Mouse (Mus musculus) CH12.LX (cell line): ENCODE results near the gene Vwde. TPM values are rescaled to one million over a fixed set of nuclear protein-coding genes. Genes with fewer than 3 reads are reported as not detected.

ENCODE experiments used
- DNase-seq: peaks from one replicate; pipeline ENCODE4 v3.0.0-alpha.2; 2013; ENCODE audit errors: extremely low read depth
- H3K27ac ChIP-seq: 2 replicates; pipeline ENCODE4 v1.5.1; 2012; ENCODE audit warnings: low read depth, mild to moderate bottlenecking, control low read depth, moderate library complexity; ENCODE audit not compliant: insufficient read depth
- H3K27me3 ChIP-seq: replicated peaks from 2 replicates; pipeline ENCODE3; 2012; ENCODE audit warnings: inconsistent platforms
- H3K36me3 ChIP-seq, 2 experiments: replicated peaks in 1 of 2; 2 replicates each; pipeline versions ENCODE3 to v1.6.1; 2012; ENCODE audit warnings: inconsistent platforms in 1 of 2, low read length in 1 of 2, mild to moderate bottlenecking in 1 of 2, mixed read lengths in 1 of 2, moderate library complexity in 1 of 2; ENCODE audit not compliant: control insufficient read depth in 1 of 2, insufficient read depth in 1 of 2
- H3K4me1 ChIP-seq, 2 experiments: 2 replicates each; pipeline ENCODE4 v1.6.1; 2012; ENCODE audit warnings: inconsistent platforms in 1 of 2, moderate library complexity in 1 of 2; ENCODE audit not compliant: insufficient read depth in 2 of 2, control insufficient read depth in 1 of 2
- H3K4me2 ChIP-seq: 2 replicates; pipeline ENCODE4 v1.6.1; 2012; ENCODE audit warnings: low read depth, mild to moderate bottlenecking, control low read depth; ENCODE audit not compliant: poor library complexity, insufficient read depth, severe bottlenecking
- H3K4me3 ChIP-seq, 3 experiments: fragments of 150-350 bp in 1 of 3; sonication (generic) in 1 of 3; replicated peaks in 1 of 3; 2 replicates each; pipeline versions ENCODE3 to v1.5.1; 2011 to 2012; ENCODE audit warnings: low read depth in 2 of 3, low read length in 2 of 3, mild to moderate bottlenecking in 2 of 3, moderate library complexity in 2 of 3, control low read depth in 1 of 3, improper control_type of control experiment in 1 of 3, inconsistent platforms in 1 of 3, mixed read lengths in 1 of 3; ENCODE audit not compliant: poor library complexity in 1 of 3
- H3K79me2 ChIP-seq: replicated peaks from 2 replicates; pipeline ENCODE4 v1.6.1; 2012; ENCODE audit warnings: mild to moderate bottlenecking, moderate library complexity; ENCODE audit not compliant: control insufficient read depth, poor library complexity, insufficient read depth, severe bottlenecking; ENCODE audit errors: extremely low read depth
- H3K9ac ChIP-seq: 2 replicates; pipeline ENCODE4 v1.6.1; 2012; ENCODE audit warnings: low read depth, mild to moderate bottlenecking, control low read depth, moderate library complexity; ENCODE audit not compliant: insufficient read depth
- H3K9me3 ChIP-seq: replicated peaks from 2 replicates; pipeline ENCODE3; 2012; ENCODE audit warnings: low read length, inconsistent platforms, mixed read lengths
- BHLHE40 ChIP-seq: IDR thresholded peaks from 2 replicates; pipeline ENCODE4 v1.6.1; 2011; ENCODE audit warnings: mild to moderate bottlenecking, low read depth, low read length, improper control_type of control experiment
- E2F4 ChIP-seq: IDR thresholded peaks from 2 replicates; pipeline ENCODE4 v1.6.1; 2011; ENCODE audit warnings: low read depth, low read length, improper control_type of control experiment; ENCODE audit not compliant: insufficient replicate concordance
- EP300 ChIP-seq: IDR thresholded peaks from 2 replicates; pipeline ENCODE4 v1.6.1; 2011; ENCODE audit warnings: low read length, improper control_type of control experiment
- HCFC1 ChIP-seq: IDR thresholded peaks from 2 replicates; pipeline ENCODE4 v1.6.1; 2012; ENCODE audit warnings: low read depth, mild to moderate bottlenecking, inconsistent platforms, low read length, improper control_type of control experiment
- MAFK ChIP-seq: IDR thresholded peaks from 2 replicates; pipeline ENCODE4 v1.6.1; 2011; ENCODE audit warnings: low read length, improper control_type of control experiment; ENCODE audit not compliant: insufficient replicate concordance
- MAZ ChIP-seq: IDR thresholded peaks from 2 replicates; pipeline ENCODE4 v1.6.1; 2012; ENCODE audit warnings: low read depth, mild to moderate bottlenecking, inconsistent platforms, low read length, improper control_type of control experiment, moderate library complexity
- MEF2A ChIP-seq: IDR thresholded peaks from 2 replicates; pipeline ENCODE4 v1.6.1; 2014; ENCODE audit warnings: low read depth, mild to moderate bottlenecking, inconsistent platforms, low read length, improper control_type of control experiment, borderline replicate concordance
- PAX5 ChIP-seq: IDR thresholded peaks from 2 replicates; pipeline ENCODE4 v1.6.1; 2012; ENCODE audit warnings: low read length, inconsistent platforms, mixed read lengths
- POLR2AphosphoS2 ChIP-seq: IDR thresholded peaks from 2 replicates; pipeline ENCODE4 v1.6.1; 2011; ENCODE audit warnings: low read depth, low read length, improper control_type of control experiment
- RAD21 ChIP-seq: IDR thresholded peaks from 2 replicates; pipeline ENCODE4 v1.6.1; 2011; ENCODE audit warnings: low read depth, mild to moderate bottlenecking, low read length, improper control_type of control experiment, moderate library complexity
- RCOR1 ChIP-seq: conservative IDR thresholded peaks from 2 replicates; pipeline ENCODE4 v1.6.1; 2012; ENCODE audit warnings: low read depth, mild to moderate bottlenecking, inconsistent platforms, low read length, improper control_type of control experiment
- SMC3 ChIP-seq: IDR thresholded peaks from 2 replicates; pipeline ENCODE4 v1.6.1; 2011; ENCODE audit warnings: low read depth, low read length, improper control_type of control experiment
- TCF12 ChIP-seq: IDR thresholded peaks from 2 replicates; pipeline ENCODE4 v1.6.1; 2014; ENCODE audit warnings: low read depth, mild to moderate bottlenecking, inconsistent platforms, low read length, improper control_type of control experiment
- UBTF ChIP-seq: IDR thresholded peaks from 2 replicates; pipeline ENCODE4 v1.6.1; 2012; ENCODE audit warnings: low read depth, mild to moderate bottlenecking, inconsistent platforms, low read length, improper control_type of control experiment, moderate library complexity
- USF2 ChIP-seq: conservative IDR thresholded peaks from 2 replicates; pipeline ENCODE4 v1.6.1; 2011; ENCODE audit warnings: low read depth, low read length, improper control_type of control experiment
- ZMIZ1 ChIP-seq: IDR thresholded peaks from 2 replicates; pipeline ENCODE4 v1.6.1; 2012; ENCODE audit warnings: low read depth, mild to moderate bottlenecking, inconsistent platforms, low read length, improper control_type of control experiment
- ZNF384 ChIP-seq: IDR thresholded peaks from 2 replicates; pipeline ENCODE4 v1.6.1; 2012; ENCODE audit warnings: low read depth, low read length, improper control_type of control experiment, inconsistent platforms
- dilution Hi-C: fragments of 300-500 bp; cut with MboI; formaldehyde crosslinking; loops from 2 replicates; pipeline ENCODE4 v1.14.3; 2020; ENCODE audit warnings: low sequenced_read_pairs; ENCODE audit not compliant: extremely low pct_unique_long_range_greater_than_20kb, extremely low pct_ligation_motif_present
- in situ Hi-C: fragments of 300-500 bp; cut with MboI; formaldehyde crosslinking; loops from 3 replicates; pipeline ENCODE4 v1.14.3; 2019; ENCODE audit warnings: low sequenced_read_pairs, low pct_ligation_motif_present, low pct_unique_long_range_greater_than_20kb, mixed read lengths
- polyA plus RNA-seq: library from polyadenylated mRNA; unstranded; fragments of >175 nt; gene quantifications from 2 replicates; pipeline ENCODE4 v1.2.1, GENCODE M21; 2012; ENCODE audit warnings: low read depth; ENCODE audit not compliant: insufficient read length
- total RNA-seq, 2 experiments: library from RNA; depleted of rRNA; stranded (reverse); fragments of 300-350 nt in 1 of 2; fragments of >200 nt in 1 of 2; gene quantifications; 2 replicates each; pipeline ENCODE4 v1.2.3; 2012 to 2014

Vwde gene
- total and polyA plus RNA-seq, 3 experiments, result not detected

GRCm38 (mm10) chr6:13206157-13206556 lies 18.6 kb downstream of the Vwde start:
- no peaks in the 10 kb centered on the region for H3K4me1 ChIP-seq

GRCm38 (mm10) chr6:13197486-13197885 lies 27.3 kb downstream of the Vwde start:
- no peak overlapping the region for H3K9ac ChIP-seq
- no peaks in the 10 kb centered on the region for H3K36me3 ChIP-seq
- no peak for DNase-seq
- dilution Hi-C loops (no loop called here), in situ Hi-C loops (no loop called here)
- no peaks in the 10 kb centered on the region for H3K79me2 ChIP-seq
- H3K9me3 ChIP-seq, result no peaks in the 10 kb centered on the region
- H3K27ac ChIP-seq, result no peak overlapping the region
- no peak overlapping the region for H3K4me3 ChIP-seq
- TF ChIP-seq BHLHE40, result no peak
- H3K27me3 ChIP-seq, result no peaks in the 10 kb centered on the region
- no peak overlapping the region for H3K4me2 ChIP-seq
- no peaks in the 10 kb centered on the region for H3K4me1 ChIP-seq

More at GRCm38 (mm10) chr6:13206157-13206556, 18.6 kb downstream of the Vwde start:
- H3K9me3 ChIP-seq, result no peaks in the 10 kb centered on the region
- H3K27me3 ChIP-seq, result no peaks in the 10 kb centered on the region
- H3K4me3 ChIP-seq, result no peak overlapping the region
- no peak for DNase-seq
- H3K9ac ChIP-seq, result no peak overlapping the region
- in situ Hi-C loops, result no loop called here
- no peak for TF ChIP-seq UBTF
- no peak for TF ChIP-seq ZMIZ1
- TF ChIP-seq MAFK, result no peak
- TF ChIP-seq MEF2A, result no peak
- no peak for TF ChIP-seq MAZ
- no peak for TF ChIP-seq RCOR1
- no peak for TF ChIP-seq HCFC1
- TF ChIP-seq TCF12, result no peak
- TF ChIP-seq ZNF384, result no peak
- no peak for TF ChIP-seq SMC3
- no peak for TF ChIP-seq E2F4
- no peak for TF ChIP-seq EP300
- no peak for TF ChIP-seq RAD21
- TF ChIP-seq PAX5, result no peak
- TF ChIP-seq USF2, result no peak
- no peak for TF ChIP-seq POLR2AphosphoS2
- TF ChIP-seq, all 38 proteins: peak for 0
- no peak overlapping the region for H3K27ac ChIP-seq
- H3K79me2 ChIP-seq, result no peaks in the 10 kb centered on the region
- no peaks in the 10 kb centered on the region for H3K36me3 ChIP-seq
- dilution Hi-C loops, result no loop called here
- H3K4me2 ChIP-seq, result no peak overlapping the region
